Mouse (Mus musculus) kidney, postnatal 14 days (tissue): ENCODE measurements around the gene Tent4a.
"Not testable (repeated sequence)": the region's sequence is repeated elsewhere in the genome, so short reads cannot be mapped to it uniquely, and the experiment has no call there.

Source experiments
- DNase-seq: peaks from one replicate; pipeline ENCODE4 v3.0.0; 2022; ENCODE audit warnings: mixed read lengths

Gene Tent4a

DNA sequence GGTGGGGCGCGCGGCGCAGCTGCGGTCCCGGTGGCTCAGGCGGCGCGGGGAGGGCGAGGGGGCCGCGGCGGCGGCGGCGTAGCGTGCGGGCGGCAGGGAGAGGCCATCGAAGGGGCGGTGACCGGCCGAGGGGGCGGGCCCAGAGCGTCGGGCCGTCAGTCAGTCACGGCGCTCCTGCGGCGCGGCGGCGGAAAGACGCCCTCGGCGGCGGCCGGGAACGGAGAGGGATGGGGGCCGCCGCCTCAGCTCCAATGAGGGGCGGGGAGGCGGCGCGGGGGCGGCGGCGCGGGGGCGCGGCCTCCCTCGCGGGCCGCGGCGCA is at the start of gene Tent4a:
Gene Tent4a, minus strand, starts transcription at position 284 of the 320 bp plus-strand sequence.
- DNase-seq: no peak

DNA sequence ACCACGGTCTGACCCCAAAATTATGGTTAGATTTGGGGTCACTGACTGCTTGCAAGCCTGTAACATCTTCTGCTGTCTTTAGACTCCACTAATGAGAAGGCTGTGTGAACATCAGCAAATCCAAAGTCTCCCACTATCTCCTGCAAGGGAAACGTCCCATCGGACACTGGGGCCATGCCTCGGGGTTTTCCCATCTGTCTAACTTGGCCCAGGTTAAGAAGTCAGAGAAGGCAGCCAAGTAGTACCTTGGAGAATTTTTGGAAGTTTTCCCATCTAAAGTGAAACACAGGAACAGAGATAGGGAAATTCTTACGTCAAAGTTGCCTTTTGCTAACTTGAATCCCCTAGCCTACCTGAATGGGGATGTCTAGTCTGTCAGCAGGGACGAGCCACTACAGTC is 49.2 kb upstream of the Tent4a start:
- no peak for DNase-seq

DNA sequence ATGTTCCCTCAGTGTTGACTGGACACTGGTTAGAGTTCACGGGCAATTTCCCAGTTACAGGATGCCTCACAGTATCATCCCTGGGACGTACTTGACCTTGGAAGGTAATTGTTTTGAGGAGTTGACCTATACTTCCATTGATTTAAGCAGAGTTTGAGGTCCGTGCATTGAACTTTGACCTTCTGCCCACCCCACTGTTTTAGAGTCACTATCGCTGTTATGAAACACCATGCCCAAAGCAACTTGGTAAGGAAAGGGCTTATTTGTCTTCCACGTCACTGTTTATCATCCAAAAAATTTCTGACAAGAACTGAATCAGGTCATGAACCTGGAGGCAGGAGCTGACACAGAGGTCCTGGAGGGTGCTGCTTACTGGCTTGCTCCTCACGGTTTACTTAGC is 48.0 kb upstream of the Tent4a start:
- no peak for DNase-seq

DNA sequence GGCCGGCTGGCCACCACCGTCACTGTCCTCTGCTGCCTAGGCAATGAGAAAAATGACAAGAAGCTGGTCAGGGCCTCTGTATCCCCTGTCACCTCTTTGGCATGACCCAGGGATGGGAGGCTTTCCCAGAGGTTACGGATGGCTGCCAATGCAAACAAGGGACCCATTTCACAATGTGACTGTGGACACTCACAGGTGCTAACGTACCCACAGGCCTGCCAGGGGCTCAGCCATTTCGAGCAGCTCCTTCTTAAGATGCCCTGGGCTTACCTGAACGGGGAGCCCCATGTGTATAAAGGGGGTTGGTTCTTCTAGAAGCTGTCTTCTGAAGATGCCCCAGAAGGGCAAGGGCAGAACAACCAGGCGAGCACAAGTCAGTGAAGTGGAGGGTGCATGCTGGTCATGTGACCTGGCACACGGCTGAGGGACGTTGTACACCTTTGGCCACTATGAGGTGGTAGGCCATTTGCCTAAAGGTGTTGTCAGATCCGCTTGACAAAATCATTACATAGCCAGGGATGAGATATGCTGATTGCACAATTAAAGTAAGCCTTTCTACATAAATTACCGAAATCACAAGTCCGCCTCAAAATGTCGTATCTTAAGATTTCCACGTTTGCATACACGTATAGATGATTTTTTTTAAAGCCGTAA is 42.9 kb upstream of the Tent4a start:
- no peak for DNase-seq

DNA sequence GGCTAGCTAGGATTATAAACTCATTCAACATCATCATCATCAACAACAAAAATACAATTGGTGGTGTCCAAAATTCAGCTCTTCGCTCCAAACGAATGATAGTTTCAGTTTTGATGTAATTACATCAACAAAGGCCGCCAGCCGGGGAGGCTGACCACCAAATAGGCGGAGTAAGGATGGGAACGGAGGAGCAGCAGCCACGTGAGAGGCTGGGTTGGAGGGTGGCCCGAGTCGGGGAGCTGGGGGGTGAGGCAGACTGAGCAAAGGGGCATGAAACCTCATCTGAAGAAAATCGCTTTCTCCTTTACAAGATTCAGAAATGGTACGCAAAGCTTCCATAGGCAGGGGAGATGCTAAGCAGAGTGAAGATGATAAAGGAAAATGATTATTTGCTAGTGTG is 42.3 kb upstream of the Tent4a start:
- no peak for DNase-seq

DNA sequence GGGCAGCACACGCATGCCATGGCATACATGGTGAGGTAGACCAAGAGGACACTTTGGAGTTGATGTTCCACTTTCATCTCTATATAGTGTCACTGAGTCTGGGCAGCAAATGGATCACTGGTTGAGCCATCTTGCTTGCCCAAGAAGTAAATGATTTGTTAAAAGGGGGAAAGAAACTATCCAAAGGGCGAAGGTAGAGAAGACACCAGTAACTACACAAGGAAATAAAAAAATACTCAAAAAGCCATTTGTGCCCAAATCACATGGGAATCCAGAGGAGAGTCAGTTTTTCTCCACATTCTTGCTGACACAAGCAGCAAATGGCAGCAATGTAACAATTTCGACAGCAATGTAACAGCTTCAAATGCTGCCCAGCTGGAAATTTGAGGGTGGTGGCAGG is 38.2 kb upstream of the Tent4a start:
- DNase-seq: no peak

DNA sequence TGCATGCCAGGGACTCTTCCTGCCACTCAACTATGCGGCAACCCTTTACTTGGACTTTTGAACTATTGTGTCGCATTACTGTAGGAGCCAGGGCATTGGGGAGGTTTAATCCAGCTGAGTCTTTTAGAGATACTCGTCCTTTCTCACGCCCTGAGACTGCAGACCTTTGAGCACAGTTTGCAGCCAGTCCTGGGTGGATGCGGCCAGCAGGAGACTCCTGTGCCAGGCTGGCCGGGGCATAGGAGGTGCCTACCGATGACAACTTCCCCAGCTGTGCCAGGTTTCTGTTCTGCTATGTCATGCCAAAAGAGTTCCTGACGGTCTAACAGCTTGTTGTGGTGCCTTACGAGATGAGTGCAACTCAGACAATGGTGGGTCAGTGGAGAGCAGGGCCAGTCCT is 34.8 kb upstream of the Tent4a start:
- DNase-seq: peak; percentile 49

DNA sequence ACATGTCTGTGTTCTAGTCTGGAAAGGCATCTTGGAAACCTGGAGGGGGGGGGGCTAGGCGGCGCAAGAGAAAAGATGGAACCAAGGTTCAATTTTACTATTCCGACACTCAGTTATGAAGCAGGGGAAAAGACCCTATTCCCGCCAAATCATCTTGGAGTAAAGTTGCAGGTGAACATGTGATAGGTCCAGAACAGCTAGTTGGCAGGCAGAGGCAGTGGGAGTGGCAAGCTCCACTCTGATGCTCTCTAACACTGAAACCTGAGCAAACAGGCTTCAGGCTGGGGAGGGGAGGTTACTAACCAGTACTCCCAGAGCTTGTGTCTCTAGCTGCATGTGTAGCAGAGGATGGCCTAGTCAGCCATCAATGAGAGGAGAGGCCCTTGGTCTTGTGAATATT is 31.0 kb upstream of the Tent4a start:
- DNase-seq: not testable (repeated sequence)

DNA sequence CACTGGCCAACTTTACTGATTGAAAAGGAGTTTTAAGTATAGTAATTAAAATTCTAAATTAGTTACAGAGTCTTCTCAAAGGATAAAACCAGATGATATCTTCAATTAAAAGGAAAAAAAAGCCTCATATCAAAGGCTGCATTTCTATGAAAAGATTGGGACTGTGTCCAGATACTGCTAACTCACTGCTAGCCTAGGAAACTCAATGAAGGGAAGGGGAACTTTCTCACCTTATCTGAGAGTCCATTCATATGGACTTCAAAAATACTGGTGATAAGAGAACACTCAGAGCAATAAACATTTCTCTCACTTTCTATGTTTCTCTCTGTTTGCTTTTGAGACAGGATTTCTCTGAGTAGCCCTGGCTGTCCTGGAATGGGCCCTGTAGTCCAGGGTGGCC is 30.2 kb upstream of the Tent4a start:
- no peak for DNase-seq

DNA sequence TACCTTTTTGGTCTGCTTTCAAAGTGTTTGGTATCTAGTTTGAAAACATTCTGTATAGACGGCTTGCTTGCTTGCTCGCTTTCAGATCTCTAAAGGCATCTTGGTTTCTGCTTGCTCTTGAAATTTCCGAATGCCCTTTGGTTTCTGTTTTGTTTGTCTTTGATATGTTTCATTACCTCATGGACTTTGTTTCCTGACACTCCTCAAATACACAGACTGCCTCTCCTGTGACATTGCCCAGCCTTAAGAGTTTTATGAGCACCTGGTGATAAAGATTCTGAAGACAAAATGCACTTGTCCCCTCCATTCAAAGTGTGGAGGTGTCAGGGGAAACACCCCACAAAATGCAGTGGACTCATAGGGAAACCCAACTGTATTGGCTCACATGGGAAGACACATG is 29.5 kb upstream of the Tent4a start:
- no peak for DNase-seq

DNA sequence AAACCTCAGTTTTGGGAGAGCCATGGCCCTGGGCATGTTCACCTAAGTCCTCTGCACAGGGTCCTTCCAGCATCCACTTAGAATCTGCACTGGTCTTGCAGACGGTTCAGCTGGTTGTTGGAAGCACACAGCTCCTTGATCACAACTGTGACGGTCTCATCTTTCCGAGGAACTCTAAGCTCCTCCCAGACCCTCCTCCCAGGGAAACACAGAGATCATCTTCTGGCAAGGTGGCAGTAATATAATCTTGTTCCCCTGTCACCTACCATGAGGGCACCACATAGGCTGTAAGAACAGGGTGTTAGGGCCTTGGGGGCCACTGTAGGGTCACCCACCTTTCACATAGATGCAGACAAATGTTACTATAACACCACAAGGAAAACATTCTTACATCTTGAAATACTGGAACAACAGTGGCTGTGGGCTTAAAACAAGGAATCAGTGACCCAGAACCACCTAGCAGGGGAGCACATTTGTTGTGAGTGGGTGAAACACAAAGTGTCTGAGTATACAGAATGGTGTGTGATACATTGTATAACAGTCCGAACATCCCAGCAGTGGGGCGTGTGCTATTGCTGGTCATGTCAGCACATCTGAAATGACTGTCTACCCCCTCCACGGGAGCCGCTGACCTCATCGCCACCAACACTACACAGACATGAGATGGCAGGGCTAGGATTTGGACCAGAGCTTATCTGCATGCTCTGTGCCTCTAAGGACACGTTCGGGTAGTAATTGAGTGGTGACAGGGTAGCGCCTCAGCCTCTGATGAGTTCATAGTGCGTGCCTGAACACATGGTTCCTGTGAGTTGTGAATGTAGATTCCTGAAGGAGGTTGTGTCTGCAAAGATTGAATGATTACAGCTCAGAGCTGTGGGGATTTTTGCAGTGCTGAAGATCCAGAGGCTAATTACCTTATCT is 28.5 kb upstream of the Tent4a start:
- no peak for DNase-seq

DNA sequence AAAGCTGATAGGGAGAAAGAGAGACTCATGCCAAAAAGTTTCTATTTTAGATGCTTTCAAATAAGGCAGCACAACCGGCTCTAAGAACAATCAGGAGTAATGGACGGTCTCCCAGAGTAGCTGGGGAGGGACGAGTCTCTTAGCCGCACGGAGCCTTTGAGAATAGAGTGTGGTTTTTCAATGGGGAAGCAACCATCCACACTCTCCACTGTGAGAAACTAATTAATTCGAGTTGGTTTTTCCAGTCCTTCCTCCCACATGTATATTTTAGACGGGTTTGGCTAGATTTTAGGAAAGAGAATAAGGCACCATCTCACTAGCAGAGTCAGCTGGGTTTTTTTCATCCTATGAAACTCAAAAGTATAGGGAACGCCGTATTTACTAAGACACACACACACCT is 27.6 kb upstream of the Tent4a start:
- DNase-seq: no peak

DNA sequence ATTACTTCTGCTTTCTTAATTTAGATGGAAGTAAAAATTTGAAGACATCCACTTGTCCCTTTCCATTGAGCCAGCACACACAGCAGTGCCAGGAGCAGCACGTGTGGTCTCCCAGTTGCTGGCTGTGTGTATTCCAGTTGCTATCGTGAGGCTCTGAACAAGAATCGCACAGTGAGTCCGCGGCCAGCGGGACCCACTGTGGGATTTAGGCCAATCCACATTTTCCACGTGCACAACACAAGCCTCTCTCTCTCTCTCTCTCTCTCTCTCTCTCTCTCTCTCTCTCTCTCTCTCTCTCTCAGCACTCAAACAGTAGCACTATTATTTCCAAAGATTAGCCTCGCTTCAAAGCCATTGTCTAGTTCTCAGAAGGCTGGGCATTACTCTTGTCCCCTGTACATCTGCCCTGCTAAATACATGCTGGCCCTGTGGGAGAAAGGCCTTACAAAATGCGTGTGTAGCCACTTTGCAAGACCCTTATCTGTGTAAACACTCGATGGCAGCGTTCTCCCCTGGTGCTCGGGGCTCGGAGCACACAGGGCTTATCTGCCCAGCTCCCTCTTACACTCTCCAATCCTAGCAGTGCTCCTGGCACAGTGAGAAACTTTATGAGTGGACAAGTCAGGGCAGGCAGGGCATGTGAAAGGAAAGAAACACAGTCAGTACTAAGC is 25.0 kb upstream of the Tent4a start:
- DNase-seq: no peak

DNA sequence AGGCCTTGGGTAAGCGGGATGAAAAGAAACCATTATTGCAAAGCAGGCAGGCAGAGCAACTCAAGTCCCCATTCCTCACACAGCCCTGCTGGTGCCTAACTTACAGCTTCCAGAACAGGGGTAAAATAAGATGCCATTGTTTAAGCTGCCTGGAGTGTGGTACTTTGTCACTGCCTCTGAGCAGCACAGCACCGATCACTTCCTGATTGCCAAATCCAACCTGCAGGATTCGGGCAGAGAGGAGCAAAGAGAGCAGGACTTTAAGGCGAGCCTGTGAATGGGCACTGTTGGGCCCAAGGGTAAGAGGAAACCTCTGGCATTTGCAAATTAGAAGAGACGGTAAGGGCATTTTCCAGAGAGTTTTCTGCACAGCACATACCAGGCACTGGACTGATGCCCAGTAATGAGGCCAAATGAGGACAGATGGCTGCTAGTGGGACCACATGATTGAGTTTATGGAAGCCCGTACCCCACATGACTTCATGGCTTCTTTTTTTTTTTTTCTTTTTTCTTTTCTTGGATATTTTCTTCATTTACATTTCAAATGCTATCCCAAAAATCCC is 23.8 kb upstream of the Tent4a start:
- no peak for DNase-seq

DNA sequence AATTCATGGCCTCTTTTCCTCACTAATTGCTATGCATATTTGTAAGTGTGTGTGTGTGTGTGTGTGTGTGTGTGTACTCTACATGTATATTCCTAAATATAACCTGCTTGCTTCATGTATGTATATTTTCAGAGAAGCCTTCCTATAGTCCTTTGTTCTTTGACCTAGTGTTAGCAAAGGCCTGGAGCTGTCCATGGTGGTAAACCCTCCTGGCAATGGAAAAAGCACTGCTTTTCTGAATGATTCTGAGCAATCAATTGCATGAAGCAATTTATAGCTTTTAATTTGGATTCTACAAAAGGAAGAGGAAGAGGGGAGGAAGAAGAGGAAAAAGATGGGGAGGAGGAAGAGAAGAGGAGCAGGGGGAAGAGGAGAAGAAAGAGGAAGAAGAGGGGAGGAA is 22.3 kb upstream of the Tent4a start:
- no peak for DNase-seq

DNA sequence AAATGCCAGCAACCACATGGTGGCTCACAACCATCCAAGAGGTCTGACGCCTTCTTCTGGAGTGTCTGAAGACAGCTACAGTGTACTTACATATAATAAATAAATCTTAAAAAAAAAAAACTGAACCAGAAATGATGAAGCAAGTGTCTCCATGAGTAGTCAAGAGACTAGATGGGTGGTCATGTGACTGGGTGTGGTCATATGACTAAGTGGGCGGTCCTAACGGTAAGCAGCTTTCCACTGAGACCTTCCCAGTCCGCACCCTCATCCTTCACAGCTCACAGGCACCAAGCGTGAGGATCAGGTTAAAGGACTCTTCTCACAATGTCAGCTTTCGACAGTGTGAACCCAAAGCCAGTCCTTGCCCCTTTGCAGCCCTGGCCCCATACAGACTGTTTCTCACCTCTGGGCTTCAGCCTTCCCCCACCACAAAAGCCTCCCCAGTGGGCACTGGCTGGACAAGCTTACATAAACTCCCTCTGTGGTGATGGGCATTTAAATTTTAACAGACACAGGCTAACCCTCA is 21.6 kb upstream of the Tent4a start:
- DNase-seq: no peak

DNA sequence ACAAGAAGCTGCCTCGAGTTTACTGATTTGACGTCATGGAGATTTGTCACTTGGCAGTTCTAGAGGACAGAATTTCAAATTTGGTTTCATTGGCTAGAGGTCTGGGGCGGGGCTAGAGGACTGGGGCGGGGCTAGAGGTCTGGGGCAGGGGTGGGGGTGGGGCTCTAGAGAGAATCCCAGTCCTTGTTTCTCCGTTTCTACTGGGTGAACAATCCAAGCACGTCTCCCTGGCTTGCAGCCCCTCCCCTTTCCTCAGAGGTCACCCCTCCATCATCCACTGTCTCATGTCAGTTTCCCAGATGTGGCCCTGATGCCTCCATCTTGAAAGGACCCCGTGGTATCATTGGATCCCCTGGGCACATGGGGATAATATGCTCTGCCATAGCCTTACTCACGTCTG is 20.6 kb upstream of the Tent4a start:
- DNase-seq: no peak

DNA sequence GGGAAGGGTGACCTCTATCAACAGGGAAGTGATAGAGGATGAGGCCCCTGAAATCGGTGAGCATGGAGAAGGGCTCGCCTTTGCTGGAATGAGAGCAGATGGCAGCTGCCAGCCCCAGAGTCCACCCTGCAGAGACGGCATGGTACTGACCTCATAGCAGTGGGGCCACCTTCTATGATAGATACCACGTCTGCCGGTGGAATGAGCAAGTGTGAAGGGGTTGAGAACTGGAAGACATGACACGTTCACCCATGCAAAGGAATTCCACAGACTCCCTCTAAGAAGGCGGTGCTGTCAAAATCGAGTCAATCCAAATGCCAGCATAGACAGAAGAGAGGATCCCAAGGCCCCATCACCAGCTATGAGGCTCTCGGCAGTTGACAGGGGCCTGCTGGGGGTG is 19.8 kb upstream of the Tent4a start:
- no peak for DNase-seq

DNA sequence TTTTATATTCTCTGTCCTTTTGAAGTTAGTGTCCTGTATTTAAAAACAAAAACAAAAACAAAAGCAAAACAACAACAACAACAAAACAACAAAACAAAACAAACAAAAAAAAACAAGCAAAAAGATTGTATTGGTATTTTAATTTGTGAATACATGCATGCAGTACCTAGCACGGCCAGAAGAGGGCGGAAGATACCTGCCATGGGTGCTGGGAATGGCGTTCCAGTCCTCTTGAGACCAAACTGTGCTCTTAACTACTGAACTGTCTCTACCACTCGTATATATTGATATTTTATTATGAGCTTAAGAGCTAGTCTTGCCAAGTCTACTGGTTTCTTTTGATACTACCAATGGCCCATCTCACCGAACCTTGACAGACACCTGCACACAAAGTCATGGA is 18.6 kb upstream of the Tent4a start:
- peak; percentile 39 for DNase-seq

DNA sequence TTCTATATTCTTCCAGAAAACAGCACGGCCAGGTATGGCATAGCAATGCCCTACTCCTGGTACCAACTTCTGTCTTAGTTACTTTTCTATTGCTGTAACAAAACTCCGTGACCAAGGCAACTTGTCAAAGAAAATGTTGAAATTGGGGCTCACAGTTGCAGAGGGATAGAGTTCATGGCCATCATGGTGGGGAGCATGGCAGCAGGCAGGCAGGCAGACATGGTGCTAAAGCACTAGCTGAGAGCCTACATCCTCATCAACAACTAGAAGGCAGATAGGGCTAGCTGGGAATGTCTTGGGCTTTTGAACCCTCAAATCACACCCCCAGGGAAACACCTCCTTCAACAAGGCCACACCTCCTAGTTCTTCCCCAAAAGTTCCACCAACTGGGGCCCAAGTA is 16.4 kb upstream of the Tent4a start:
- no peak for DNase-seq

DNA sequence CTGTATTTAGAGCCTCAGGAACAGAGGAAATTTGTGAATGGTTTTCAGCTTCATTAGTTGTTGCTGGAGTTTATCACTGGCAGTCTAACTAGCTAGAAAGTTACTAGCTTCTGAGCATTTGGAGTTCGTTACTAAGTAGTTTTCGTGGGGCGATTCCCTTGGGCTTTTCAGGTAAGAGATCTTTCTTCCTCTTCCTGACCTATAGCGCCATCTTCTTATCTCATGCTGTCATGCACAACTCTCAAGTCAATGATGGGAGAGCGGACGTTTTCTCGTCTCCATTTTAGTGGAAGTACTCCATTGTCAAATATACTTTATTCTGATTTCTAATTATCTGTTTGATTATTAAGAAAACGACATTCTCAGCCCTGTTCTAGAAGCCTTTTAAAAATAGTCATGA is 15.6 kb upstream of the Tent4a start:
- DNase-seq: no peak

DNA sequence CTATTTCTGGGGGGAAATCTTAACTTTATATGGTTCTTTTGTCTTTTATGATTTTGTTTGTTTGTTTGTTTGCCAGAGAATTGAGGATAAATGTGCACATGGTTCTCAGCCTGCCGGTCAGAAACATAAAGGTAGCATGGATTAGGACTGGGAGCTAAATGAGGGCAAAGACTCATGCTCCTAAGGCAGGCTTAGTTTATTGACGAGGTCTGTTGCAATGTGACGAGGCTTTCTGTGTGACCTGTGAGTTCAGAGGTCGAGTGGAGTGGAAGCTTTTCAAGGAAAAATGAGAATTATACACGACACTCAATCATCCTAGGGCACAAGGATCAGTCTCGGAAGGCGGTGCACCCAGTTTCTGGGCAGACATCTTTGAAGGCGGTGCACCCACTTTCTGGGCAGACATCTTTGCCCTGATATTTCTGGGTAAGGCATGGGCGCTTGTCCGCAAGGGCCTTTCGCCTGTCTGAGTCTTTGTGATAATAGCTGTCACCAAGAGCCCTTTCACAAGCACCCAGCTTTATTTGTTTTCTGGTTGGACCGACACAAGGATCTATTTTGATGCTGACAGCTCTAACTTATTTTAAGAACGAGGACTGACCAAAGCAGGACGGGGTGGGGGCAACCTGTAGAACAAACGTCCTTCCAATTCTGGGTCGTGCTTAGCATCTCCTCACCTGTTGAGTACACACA is 13.2 kb upstream of the Tent4a start:
- DNase-seq: no peak

DNA sequence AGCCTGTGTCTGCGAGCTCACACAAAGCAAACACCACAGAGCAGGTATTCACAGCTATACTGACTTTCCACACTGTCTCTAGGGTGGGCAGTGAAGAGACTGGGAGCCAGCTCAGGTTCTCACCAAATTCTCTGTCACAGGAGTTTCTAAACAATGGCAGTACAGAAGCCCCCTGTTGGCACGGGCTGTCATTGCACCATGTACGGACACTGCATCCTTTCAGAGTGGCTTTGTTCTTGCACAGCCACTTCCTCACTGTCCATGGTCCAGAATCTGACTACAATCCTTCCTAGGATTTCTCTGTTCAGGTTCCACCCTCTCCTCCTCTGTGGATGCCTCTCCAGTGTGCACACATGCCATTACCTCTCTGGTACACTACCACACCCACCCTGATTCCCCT is 10.6 kb upstream of the Tent4a start:
- DNase-seq: peak; percentile 62
